Mouse (Mus musculus) right cerebral cortex, adult 18-20 months (tissue): ENCODE data around the gene Ttc28.
"Not testable (repeated sequence)": the region's sequence is repeated elsewhere in the genome, so short reads cannot be mapped to it uniquely, and the experiment has no call there.

Experiments used
- DNase-seq: peaks from one replicate; pipeline ENCODE4 v3.0.0; 2022; ENCODE audit warnings: mixed read lengths

Gene Ttc28

GRCm38 (mm10) chr5:110879584-110880374, at the start of gene Ttc28:
TSS of gene Ttc28 (plus strand) at chr5:110879803.
- DNase-seq = peak; percentile 89

GRCm38 (mm10) chr5:110831036-110831720, 48.4 kb upstream of the Ttc28 start:
- no peak for DNase-seq

GRCm38 (mm10) chr5:110835959-110836358, 43.6 kb upstream of the Ttc28 start:
- peak; percentile 25 for DNase-seq

DNA sequence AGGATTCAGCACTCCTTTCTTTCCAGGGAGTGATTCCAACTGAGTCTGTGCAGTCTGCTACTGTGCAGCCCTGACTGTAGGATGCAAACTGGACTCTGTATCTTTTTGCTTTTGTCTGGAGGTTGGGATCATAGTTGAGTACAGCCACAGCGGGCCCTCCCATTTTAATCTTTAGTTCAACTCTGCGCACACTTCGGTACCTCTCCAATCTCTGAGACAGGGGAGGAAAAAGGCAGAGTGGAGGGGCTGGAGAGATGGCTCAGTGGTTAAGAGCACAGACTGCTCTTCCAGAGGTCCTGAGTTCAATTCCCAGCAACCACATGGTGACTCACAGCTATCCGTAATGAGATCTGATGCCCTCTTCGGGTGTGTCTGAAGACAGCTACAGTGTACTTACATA, 41.6 kb upstream of the Ttc28 start:
- DNase-seq = not testable (repeated sequence)

- DNase-seq = no peak
These were observed 40.4 kb upstream of the Ttc28 start for GRCm38 (mm10) chr5:110839038-110839677.

GRCm38 (mm10) chr5:110839678-110840365, 39.8 kb upstream of the Ttc28 start, which contains the start of the genes Hscb and Chek2:
TSS of gene Hscb (minus strand) at chr5:110839777.
TSS of gene Chek2 (plus strand) at chr5:110839979.
- DNase-seq = peak; percentile 99

DNA sequence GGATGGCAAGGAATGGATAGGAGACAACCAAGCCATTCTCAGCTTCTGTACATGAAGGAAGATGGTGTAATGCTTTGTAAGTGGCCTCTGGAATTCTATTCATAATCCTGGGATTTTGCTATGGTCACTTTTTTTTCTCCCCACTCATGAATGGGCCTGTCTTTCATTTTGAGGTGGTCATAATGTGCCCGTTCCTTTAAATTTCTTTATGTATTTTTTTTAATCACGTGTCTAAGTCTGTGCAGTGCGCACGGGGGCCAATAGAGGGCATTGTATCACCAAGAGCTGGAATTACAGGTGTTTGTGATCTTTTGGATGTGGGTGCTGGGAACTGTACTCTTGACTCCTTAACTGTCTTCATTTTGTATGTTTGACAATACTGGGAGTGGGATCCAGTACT, 39.1 kb upstream of the Ttc28 start:
- no peak for DNase-seq

DNA sequence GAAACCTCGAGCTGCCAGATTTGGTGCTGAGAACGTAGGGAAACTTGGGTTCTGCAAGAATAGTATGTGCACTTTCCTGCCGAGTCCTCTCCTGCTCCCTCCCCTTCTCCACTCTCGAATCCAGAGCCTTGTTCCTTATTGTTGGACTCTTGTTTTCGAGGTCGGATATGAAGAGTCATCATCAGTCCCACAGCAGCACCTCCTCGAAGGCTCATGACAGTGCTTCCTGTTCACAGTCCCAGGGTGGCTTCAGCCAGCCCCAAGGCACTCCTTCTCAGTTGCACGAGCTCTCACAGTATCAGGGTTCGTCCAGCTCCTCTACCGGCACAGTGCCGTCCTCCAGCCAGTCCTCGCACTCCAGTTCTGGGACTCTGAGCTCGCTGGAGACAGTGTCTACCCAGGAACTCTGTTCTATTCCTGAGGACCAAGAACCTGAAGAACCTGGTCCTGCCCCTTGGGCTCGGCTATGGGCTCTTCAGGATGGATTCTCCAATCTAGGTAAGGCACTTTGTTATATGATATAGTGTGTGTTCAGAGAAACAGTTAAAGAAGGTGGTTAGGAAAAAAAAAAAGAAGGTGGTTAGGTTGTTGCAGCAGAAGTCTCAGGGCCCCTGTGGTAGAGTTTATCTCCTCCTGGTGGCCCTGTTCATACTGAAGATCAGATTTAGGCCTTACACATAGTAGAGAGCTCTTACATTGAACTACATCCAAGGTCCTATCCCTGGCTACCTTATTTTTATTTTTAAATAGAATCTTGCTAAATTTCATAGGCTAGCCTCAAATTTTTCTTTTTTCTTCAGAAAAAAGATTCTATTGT, 38.3 kb upstream of the Ttc28 start:
- no peak for DNase-seq

DNA sequence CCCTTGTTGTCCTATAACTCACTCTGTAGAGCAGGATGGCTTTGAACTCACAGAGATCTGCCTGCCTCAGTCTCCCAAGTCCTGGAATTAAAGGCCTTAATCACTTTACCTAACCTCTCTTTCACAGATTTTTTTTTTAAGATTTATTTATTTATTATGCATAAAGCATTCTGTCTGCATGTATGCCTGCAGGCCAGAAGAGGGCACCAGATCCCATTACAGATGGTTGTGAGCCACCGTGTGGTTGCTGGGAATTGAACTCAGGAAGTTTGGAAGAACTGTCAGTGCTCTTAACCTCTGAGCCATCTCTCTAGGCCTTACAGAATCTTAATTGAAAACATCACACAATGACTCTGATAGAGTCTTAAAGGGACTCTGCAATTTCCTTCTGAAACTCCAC, 26.6 kb upstream of the Ttc28 start:
- DNase-seq = no peak

- DNase-seq = no peak
These were observed 22.5 kb upstream of the Ttc28 start for GRCm38 (mm10) chr5:110857091-110857490.

DNA sequence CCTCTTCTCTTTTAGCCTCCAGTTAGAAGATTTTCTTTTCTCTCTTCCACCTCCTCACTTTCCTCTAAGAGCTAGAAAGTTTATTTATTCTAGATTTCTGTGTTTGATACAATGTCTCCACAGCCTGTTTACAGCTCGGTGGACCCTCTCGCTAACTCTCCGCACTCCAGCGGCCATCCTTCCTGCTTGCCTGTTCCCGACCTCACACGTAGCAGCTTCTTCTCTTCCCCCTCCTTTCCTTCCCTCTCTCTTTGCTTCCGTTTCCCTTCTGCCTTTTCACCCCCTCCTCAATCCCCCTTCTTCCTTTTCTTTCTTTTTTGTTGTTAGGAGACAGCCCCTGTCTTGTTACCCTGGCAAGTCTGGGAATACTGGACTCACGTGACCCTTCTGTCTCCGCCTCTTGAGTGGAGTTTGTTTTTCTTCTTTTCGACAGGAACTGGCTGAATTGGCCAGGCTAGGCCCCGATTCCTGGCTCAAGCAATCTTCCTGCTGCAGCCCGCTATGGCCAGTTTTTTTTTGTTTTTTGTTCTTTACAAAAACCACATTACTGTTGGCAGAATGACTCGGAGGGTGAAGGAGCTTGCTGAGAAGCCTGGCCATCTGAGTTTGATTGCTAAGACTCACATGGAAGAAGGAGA, 20.5 kb upstream of the Ttc28 start:
- DNase-seq = peak; percentile 20

GRCm38 (mm10) chr5:110860445-110860844, 19.2 kb upstream of the Ttc28 start:
- no peak for DNase-seq

DNA sequence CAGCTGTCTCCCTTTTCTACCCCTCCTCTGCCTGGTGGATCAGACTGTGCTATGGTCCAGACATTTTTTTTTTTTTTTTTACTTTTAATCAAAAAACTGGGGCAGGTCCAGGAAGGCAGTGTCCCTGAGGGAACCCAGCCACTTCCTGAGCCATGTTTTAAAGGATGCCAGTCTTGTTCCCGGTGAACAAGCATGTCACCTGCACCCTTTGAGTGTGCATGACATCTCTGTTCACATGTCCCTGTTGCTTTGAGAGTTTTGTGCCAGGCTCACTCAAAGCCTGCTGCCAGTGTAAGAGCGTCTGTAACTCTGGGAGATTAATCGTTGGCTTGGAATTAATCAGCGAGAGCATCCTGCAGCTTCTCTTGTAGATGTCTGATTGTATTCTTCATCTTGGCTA, 11.1 kb upstream of the Ttc28 start:
- no peak for DNase-seq

GRCm38 (mm10) chr5:110869242-110869669, 10.3 kb upstream of the Ttc28 start:
- DNase-seq = peak; percentile 4

DNA sequence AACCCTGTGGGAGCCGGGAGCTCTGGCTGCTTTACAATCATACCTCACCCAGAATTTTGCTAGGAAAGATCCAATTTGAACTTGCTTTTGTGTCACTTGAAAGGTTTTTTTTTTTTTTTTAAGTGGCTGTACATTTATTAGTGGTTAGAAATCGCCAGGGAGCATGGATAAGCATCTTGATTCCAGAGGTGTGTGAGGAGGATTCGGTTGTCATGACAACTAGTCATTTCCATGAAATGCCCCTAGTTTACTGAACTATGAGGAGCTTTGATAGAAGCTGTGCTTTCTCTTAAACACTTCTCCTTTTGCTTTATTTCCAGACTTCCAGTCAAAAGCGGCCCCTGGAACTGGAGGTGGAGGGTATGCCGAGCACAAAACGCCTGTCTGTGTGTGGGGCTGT, 6.4 kb upstream of the Ttc28 start:
- no peak for DNase-seq

DNA sequence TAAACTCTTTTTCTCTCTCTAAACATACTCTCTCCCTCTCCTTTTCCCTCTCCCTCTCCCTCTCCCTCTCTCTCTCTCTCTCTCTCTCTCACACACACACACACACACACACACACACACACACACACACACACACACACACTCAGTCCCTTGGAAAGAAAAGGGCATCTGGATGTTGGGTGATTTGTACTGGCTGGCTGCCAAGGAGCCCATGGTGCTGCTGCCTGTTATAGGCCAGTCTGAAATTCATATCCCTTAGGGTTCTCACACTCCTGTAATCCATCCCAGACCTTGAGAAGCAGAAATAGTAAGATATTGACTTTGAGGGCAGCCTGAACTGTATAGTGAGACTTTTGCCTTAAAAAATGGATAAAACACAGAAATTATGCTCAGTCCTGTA, 4.9 kb upstream of the Ttc28 start:
- DNase-seq = no peak

- DNase-seq = no peak
These were observed 4.3 kb upstream of the Ttc28 start for GRCm38 (mm10) chr5:110875286-110875685.

DNA sequence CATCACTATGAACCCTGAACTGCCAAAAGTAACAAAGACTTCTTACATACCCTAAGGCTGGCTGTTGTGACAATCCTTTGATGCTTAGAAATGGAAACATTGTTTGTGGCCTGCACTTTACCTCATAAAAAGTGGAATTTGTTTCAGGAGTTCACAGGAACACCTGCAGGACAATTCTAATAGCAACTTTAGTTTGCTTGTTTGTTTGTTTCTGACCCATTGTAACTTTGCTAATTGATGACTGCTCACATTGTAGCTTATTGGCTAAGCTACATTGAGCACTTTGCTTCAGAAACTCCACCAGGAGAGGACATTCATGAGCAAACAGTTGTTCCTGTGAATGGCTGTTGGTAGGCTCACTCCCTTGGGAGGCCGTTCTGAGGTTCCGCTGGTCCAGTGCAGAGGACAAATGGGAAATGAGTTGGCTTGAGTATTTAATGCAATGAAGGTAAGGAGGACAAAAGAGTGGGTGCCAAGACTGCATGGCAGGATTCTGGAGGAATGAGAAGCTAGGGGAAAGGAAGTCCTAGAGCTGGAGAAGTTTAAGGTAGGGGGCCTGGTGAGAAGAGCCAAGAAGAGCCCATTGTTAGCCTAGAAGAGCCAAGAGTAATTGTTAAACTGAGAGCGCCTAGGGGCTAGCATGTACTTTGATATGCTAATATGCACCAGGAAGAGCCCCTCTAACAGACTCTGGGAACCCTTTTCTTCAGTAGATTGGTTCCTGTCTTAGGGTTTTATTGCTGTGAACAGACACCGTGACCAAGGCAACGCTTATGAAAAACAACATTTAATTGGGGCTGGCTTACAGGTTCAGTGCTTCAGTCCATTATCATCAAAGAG, 1.7 kb upstream of the Ttc28 start:
- DNase-seq = no peak

GRCm38 (mm10) chr5:110878526-110878925, 1.1 kb upstream of the Ttc28 start:
- not testable (repeated sequence) for DNase-seq

- no peak for DNase-seq
These were observed 561 bp upstream of the Ttc28 start for GRCm38 (mm10) chr5:110879042-110879441.

GRCm38 (mm10) chr5:110888596-110888995, 9.0 kb downstream of the Ttc28 start:
- no peak for DNase-seq
